Mouse (Mus musculus) right cerebral cortex, adult 2 months (tissue): ENCODE results near the gene Eif3c.

Source experiments
- DNase-seq, 2 experiments: peaks; one replicate each; pipeline ENCODE4 v3.0.0; 2021 to 2022; ENCODE audit warnings: low spot score in 2 of 2

The Eif3c gene

DNA sequence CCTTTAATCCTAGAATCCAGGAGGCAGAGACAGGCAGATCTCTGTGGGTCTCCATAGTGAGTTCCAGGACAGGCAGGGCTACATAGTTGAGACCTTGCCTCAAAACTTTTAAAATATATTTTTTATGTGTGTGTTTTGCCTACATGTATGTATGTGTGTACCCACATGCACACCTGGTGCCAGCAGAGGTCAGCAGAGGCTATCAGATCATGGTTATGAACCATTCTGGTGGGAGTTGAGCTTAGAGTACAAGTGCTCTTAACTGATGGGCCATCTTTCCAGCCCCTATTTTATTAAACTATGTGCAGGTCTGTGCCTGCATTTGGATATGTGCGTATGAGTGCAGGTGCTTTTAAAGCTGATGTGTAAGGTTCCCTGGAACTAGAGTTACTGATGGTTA is 11.4 kb downstream of the Eif3c start:
- no peak for DNase-seq

GRCm38 (mm10) chr7:126545631-126546030 is 20.6 kb downstream of the Eif3c start:
- DNase-seq = no peak

DNA sequence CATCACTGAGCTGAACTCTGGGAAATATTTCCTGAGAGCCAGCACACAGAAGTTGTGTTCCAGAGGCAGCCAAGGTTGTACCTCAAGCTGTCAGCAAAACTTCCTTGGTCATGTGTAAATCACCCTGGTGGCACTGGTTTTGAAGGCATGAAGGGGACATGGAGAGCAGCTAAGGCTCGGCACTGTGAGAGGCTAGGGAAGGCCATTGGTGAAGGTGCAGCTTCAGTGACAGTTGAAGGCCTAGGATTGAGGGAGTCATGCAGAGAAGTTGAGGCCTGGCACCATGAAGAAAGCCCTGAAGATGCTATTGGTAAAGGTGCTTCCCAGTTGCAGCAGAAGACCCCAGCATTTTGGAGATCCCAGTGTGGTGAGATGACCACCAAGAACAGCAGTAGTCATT is 24.6 kb downstream of the Eif3c start:
- DNase-seq = no peak

GRCm38 (mm10) chr7:126537820-126538585 is 28.2 kb downstream of the Eif3c start:
- peak in 1 of 2 experiments; percentile 9 for DNase-seq

- no peak for DNase-seq
Observed at GRCm38 (mm10) chr7:126536466-126536865, 29.7 kb downstream of the Eif3c start.

DNA sequence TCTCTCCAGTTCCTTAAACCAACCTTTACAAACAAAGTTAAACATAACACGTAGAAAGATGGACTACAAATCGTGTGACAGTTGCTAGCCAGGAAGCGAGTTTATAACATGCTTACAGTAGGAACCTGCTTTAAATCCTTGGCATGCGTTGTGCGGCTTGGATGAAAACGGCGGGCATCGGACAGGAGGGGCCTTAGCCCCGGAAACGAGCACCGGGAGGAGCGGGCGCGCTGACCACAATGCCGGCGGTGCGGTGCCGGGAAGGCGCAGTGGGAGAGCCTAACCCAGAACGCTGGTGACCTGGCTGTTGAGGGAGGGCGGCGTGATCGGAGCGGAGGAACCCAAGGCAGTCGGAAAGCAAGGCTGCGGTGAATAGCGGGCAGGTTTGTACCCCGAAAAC is 30.4 kb downstream of the Eif3c start:
- DNase-seq = no peak

GRCm38 (mm10) chr7:126533434-126533833 is 32.8 kb downstream of the Eif3c start:
- no peak for DNase-seq

- DNase-seq = peak; percentile 35 to 52
Observed at GRCm38 (mm10) chr7:126528166-126528577, 38.0 kb downstream of the Eif3c start.

DNA sequence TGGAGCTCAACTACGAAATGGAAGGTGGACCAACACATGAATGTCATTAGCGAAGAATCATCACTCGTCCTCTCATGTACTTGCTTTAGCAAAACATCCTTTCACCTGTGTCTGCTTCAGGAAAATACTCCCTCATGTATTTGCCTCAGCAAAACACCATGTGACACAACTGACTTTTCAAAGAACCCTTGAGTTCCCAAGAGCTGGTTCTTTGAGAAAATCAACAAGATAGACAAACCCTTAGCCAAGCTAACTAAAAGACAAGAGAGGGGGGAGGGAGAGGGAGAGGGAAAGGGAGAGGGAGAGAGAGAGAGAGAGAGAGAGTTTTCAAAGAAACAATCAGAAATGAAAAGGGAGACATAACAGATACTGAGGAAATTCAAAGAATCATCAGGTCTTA is 42.9 kb downstream of the Eif3c start:
- DNase-seq = no peak

GRCm38 (mm10) chr7:126519513-126519912 is 46.7 kb downstream of the Eif3c start:
- DNase-seq = peak in 1 of 2 experiments; percentile 10

GRCm38 (mm10) chr7:126518261-126518941 is 47.8 kb downstream of the Eif3c start:
- DNase-seq = no peak

DNA sequence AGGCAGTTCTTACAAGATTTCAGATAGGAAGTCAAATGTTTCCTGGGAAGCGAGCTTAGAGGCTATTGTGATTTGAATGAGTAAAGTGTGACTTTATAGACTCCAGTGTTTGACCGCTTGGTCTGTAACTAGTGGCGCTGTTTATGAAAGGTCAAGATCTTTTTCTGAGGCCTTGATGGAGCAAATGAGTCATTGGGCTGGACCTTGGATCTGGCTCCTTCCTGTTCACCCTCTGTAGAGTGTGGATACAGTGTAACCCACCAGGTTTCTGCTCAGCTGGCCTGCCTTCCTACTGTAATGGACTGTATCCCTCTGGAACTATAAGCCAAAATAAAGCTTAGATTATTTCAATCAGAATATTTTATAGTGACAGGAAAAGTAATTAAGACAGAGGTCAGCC is 54.9 kb downstream of the Eif3c start:
- no peak for DNase-seq

GRCm38 (mm10) chr7:126507126-126507778 is 59.0 kb downstream of the Eif3c start:
- DNase-seq = no peak

- DNase-seq = no peak
Observed at GRCm38 (mm10) chr7:126504913-126505312, 61.3 kb downstream of the Eif3c start.

DNA sequence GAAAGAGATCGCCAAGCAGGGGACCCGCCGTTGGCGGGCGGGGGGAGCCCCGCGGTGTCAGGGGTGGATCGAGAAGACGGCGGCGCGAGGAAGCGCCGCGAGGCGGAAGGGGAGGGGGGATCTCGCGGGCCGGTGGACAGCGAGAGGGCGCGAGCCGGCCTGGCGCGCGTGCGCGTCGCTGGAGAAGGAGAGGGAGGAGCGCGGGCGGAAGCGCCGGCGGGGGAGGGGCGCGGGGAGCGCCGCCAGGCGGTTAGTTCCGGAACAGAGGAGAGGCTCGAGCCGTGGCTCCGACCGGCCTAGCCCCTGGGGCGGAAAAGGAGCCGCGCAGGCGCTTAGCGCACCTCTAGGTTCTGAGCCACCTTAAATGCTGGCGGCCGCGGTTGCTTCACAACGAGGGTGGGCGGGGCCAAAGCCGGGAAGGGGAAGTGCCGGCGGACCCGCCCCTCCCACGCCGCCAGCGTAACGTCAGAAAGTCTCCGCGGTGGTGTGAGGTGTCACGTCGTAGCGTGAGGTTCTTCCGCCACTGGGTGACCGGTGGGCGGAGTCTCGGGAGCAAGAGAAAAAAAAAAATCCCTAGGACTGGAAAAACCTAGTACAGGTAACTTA is 62.8 kb downstream of the Eif3c start, which contains the start of gene Atxn2l:
Atxn2l (minus strand) TSS at position 165 of the 606 bp plus-strand sequence.
- peak; percentile 98 to 99 for DNase-seq

DNA sequence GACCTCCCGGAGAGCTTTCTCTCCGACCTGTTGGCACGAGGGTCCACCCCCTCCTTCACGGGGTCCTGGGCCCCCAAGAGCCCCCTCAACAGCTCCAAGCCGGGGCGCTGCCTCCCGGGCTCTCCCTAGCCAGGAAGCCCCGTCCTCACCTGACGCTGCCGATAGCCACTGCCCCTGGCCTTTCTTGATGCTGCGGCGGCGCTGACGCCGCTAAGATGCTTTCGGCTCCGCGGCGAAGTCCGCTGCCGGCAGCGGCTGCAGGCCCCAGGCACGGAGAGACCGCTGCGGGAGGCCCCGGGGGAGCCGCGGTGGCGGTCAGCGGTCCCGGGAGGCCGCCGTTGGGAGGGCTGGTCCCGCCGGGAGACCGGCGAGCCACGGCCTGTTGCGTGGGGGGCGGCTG is 63.5 kb downstream of the Eif3c start:
- no peak for DNase-seq

- DNase-seq = peak; percentile 94 to 96
Observed at GRCm38 (mm10) chr7:126502023-126502741, 64.0 kb downstream of the Eif3c start.

GRCm38 (mm10) chr7:126501684-126502022 is 64.6 kb downstream of the Eif3c start:
- no peak for DNase-seq

GRCm38 (mm10) chr7:126499416-126499815 is 66.8 kb downstream of the Eif3c start:
- no peak for DNase-seq

- no peak for DNase-seq
Observed at GRCm38 (mm10) chr7:126497966-126498365, 68.2 kb downstream of the Eif3c start.

DNA sequence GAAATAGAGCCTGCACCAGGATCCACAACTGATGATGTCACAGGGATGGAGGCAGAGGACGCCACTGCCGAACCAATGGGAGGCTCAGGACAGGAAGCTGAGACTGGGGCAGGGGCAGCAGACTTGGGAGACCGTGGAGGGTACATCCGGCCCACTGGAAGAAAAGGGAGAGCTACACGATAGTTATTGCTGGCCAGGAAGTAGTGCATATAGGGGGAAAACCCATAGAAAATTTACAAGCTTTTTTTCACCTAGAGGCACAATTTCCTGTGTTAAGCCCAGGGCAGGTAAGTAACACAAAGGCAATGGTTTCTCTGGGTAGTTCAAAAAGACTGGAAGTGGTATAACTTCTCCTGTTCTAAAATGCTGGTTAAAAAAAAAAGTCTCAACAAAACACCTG is 69.7 kb downstream of the Eif3c start:
- DNase-seq = no peak
